Mouse (Mus musculus) midbrain, embryonic 12.5 days (tissue): ENCODE measurements around the gene Gps1. TPM values are rescaled to one million over a fixed set of nuclear protein-coding genes. Genes with fewer than 3 reads are reported as not detected.

Experiments
- ATAC-seq: fragments of 200-750 bp; cut with Nextera tagmentation; 2 replicates; pipeline ENCODE4 v1.8.0; 2017; ENCODE audit warnings: low read depth, moderate TSS enrichment, moderate library complexity; ENCODE audit not compliant: low FRiP score
- H3K27ac ChIP-seq: fragments of 300-500 bp; sonication (generic); replicated peaks from 2 replicates; pipeline ENCODE4 v1.5.1; 2016; ENCODE audit warnings: mild to moderate bottlenecking
- H3K27me3 ChIP-seq: fragments of 300-500 bp; sonication (generic); 2 replicates; pipeline ENCODE4 v1.6.1; 2016; ENCODE audit warnings: mild to moderate bottlenecking
- H3K36me3 ChIP-seq: fragments of 300-500 bp; sonication (generic); 2 replicates; pipeline ENCODE4 v1.6.1; 2016
- H3K4me1 ChIP-seq: fragments of 300-500 bp; sonication (generic); 2 replicates; pipeline ENCODE4 v1.6.1; 2016
- H3K4me2 ChIP-seq: fragments of 300-500 bp; sonication (generic); replicated peaks from 2 replicates; pipeline ENCODE4 v1.6.1; 2016; ENCODE audit warnings: mild to moderate bottlenecking, moderate library complexity
- H3K4me3 ChIP-seq: fragments of 300-500 bp; sonication (generic); 2 replicates; pipeline ENCODE4 v1.5.1; 2016; ENCODE audit warnings: mild to moderate bottlenecking
- H3K9ac ChIP-seq: fragments of 300-500 bp; sonication (generic); replicated peaks from 2 replicates; pipeline ENCODE4 v1.6.1; 2016; ENCODE audit warnings: mild to moderate bottlenecking, moderate library complexity
- H3K9me3 ChIP-seq: fragments of 300-500 bp; sonication (generic); 2 replicates; pipeline ENCODE4 v1.6.1; 2016; ENCODE audit warnings: mild to moderate bottlenecking
- WGBS: fragments of 180-500 bp; shearing (Covaris S2); methylation state at CpG from one replicate; pipeline ENCODE4 v1.1.7; 2016; 5-methylcytosine and 5-hydroxymethylcytosine counted together
- polyA plus RNA-seq: library from polyadenylated mRNA; unstranded; fragments of >200 nt; fragmentation: Nextera tagmentation; extraction: Ambion mirVana; gene quantifications from 2 replicates; pipeline ENCODE4 v1.2.1, GENCODE M21; 2016

Gene Gps1
- polyA plus RNA-seq, 1 experiment from 2014 or later, result 248 TPM

- Histone ChIP-seq H3K9me3 (no peaks in the 10 kb centered on the region), H3K36me3 (peaks cover 86% of the 10 kb centered on the region), H3K27ac (no peak overlapping the region), H3K4me1 (peaks cover 18% of the 10 kb centered on the region), H3K9ac (no peak overlapping the region), H3K27me3 (no peaks in the 10 kb centered on the region), H3K4me3 (no peak overlapping the region), H3K4me2 (no peak overlapping the region)
- ATAC-seq, result no peak
- 94% methylated on average over 3 of the region's 3 CpGs for WGBS
These were observed 5.7 kb downstream of the Gps1 start for GRCm38 (mm10) chr11:120789810-120790209.

- no peak for ATAC-seq
- Histone ChIP-seq H3K36me3 (peaks cover 68% of the 10 kb centered on the region), H3K4me3 (no peak overlapping the region), H3K9me3 (no peaks in the 10 kb centered on the region), H3K9ac (no peak overlapping the region), H3K4me1 (peaks cover 18% of the 10 kb centered on the region), H3K27ac (no peak overlapping the region), H3K4me2 (no peak overlapping the region), H3K27me3 (no peaks in the 10 kb centered on the region)
- WGBS, result 95% methylated on average over 9 of the region's 9 CpGs
These were observed 8.6 kb downstream of the Gps1 start for GRCm38 (mm10) chr11:120792652-120793051.

- peak within 1 kb of the TSS; percentile 91 for H3K4me3 ChIP-seq
- H3K27ac ChIP-seq, result peak within 1 kb of the TSS; percentile 89
- H3K9me3 ChIP-seq, result no peaks in the 10 kb centered on the region
- peaks cover 18% of the 10 kb centered on the region for H3K4me1 ChIP-seq
- peaks cover 38% of the 10 kb centered on the region for H3K36me3 ChIP-seq
- ATAC-seq, result peak; percentile 84
- H3K9ac ChIP-seq, result peak within 1 kb of the TSS; percentile 96
- no peaks in the 10 kb centered on the region for H3K27me3 ChIP-seq
- peak within 1 kb of the TSS; percentile 99 for H3K4me2 ChIP-seq
- 2% methylated on average over 59 of the region's 59 CpGs for WGBS
These were observed 11.9 kb downstream of the Gps1 start, which contains the start of gene Dus1l for GRCm38 (mm10) chr11:120795756-120796613. TSS of gene Dus1l (minus strand) at chr11:120796403.

- peak; percentile 57 for ATAC-seq
- Histone ChIP-seq H3K4me3 (peak overlapping the region; percentile 91), H3K27ac (peak overlapping the region; percentile 89), H3K9me3 (no peaks in the 10 kb centered on the region), H3K36me3 (peaks cover 32% of the 10 kb centered on the region), H3K27me3 (no peaks in the 10 kb centered on the region), H3K4me1 (peaks cover 18% of the 10 kb centered on the region), H3K9ac (peak overlapping the region; percentile 96), H3K4me2 (peak overlapping the region; percentile 99)
- 21% methylated on average over 8 of the region's 8 CpGs for WGBS
These were observed 12.5 kb downstream of the Gps1 start for GRCm38 (mm10) chr11:120796614-120796946.

GRCm38 (mm10) chr11:120798244-120798643, 14.2 kb downstream of the Gps1 start:
- Histone ChIP-seq H3K4me1 (peaks cover 18% of the 10 kb centered on the region), H3K27me3 (no peaks in the 10 kb centered on the region), H3K4me2 (no peak overlapping the region), H3K9me3 (no peaks in the 10 kb centered on the region), H3K36me3 (peaks cover 15% of the 10 kb centered on the region), H3K9ac (no peak overlapping the region), H3K4me3 (no peak overlapping the region), H3K27ac (no peak overlapping the region)
- 93% methylated on average over 3 of the region's 3 CpGs for WGBS
- ATAC-seq, result no peak

- peak overlapping the region; percentile 27; the same call in 1 of the 2 replicates for H3K27ac ChIP-seq
- peaks cover 5% of the 10 kb centered on the region; the same call in 1 of the 2 replicates for H3K36me3 ChIP-seq
- H3K4me2 ChIP-seq, result no peak overlapping the region
- 79% methylated on average over 6 of the region's 6 CpGs for WGBS
- H3K4me3 ChIP-seq, result no peak overlapping the region
- H3K9ac ChIP-seq, result no peak overlapping the region
- H3K9me3 ChIP-seq, result no peaks in the 10 kb centered on the region
- H3K4me1 ChIP-seq, result peaks cover 15% of the 10 kb centered on the region
- ATAC-seq, result no peak
- H3K27me3 ChIP-seq, result no peaks in the 10 kb centered on the region
These were observed 15.3 kb downstream of the Gps1 start for GRCm38 (mm10) chr11:120799316-120799890.

GRCm38 (mm10) chr11:120800061-120800904, 16.2 kb downstream of the Gps1 start:
- Histone ChIP-seq H3K9me3 (no peaks in the 10 kb centered on the region), H3K36me3 (peaks cover 6% of the 10 kb centered on the region), H3K4me2 (no peak overlapping the region), H3K9ac (0 out of 2 replicates have a peak overlapping the region, but pooled peaks have one; percentile 16), H3K27me3 (no peaks in the 10 kb centered on the region), H3K4me3 (no peak overlapping the region), H3K27ac (peak overlapping the region; percentile 27), H3K4me1 (peaks cover 6% of the 10 kb centered on the region)
- 16% methylated on average over 10 of the region's 10 CpGs for WGBS
- ATAC-seq, result peak; percentile 50; the same call in 1 of the 2 replicates

- 82% methylated on average over 7 of the region's 7 CpGs for WGBS
- H3K27me3 ChIP-seq, result no peaks in the 10 kb centered on the region
- peaks cover 46% of the 10 kb centered on the region for H3K36me3 ChIP-seq
- no peaks in the 10 kb centered on the region for H3K9me3 ChIP-seq
- no peak overlapping the region for H3K27ac ChIP-seq
- H3K4me1 ChIP-seq, result no peaks in the 10 kb centered on the region
- no peak overlapping the region for H3K4me2 ChIP-seq
- H3K4me3 ChIP-seq, result no peak overlapping the region
- H3K9ac ChIP-seq, result no peak overlapping the region
- ATAC-seq, result no peak
These were observed 20.2 kb downstream of the Gps1 start for GRCm38 (mm10) chr11:120804274-120804673.

GRCm38 (mm10) chr11:120804769-120805168, 20.7 kb downstream of the Gps1 start:
- H3K9me3 ChIP-seq, result no peaks in the 10 kb centered on the region
- ATAC-seq, result no peak
- H3K27ac ChIP-seq, result no peak overlapping the region
- H3K4me2 ChIP-seq, result no peak overlapping the region
- H3K36me3 ChIP-seq, result peaks cover 51% of the 10 kb centered on the region
- WGBS, result 82% methylated on average over 4 of the region's 4 CpGs
- H3K4me1 ChIP-seq, result no peaks in the 10 kb centered on the region
- no peaks in the 10 kb centered on the region for H3K27me3 ChIP-seq
- no peak overlapping the region for H3K4me3 ChIP-seq
- no peak overlapping the region for H3K9ac ChIP-seq

GRCm38 (mm10) chr11:120805375-120806298, 21.6 kb downstream of the Gps1 start:
- H3K4me3 ChIP-seq, result no peak overlapping the region
- no peaks in the 10 kb centered on the region for H3K9me3 ChIP-seq
- H3K27me3 ChIP-seq, result no peaks in the 10 kb centered on the region
- H3K4me1 ChIP-seq, result no peaks in the 10 kb centered on the region
- peaks cover 60% of the 10 kb centered on the region for H3K36me3 ChIP-seq
- 88% methylated on average over 7 of the region's 7 CpGs for WGBS
- no peak overlapping the region for H3K27ac ChIP-seq
- no peak for ATAC-seq
- H3K4me2 ChIP-seq, result no peak overlapping the region
- no peak overlapping the region for H3K9ac ChIP-seq

- Histone ChIP-seq H3K9me3 (no peaks in the 10 kb centered on the region), H3K27ac (no peak overlapping the region), H3K27me3 (no peaks in the 10 kb centered on the region), H3K4me2 (no peak overlapping the region), H3K9ac (no peak overlapping the region), H3K4me1 (no peaks in the 10 kb centered on the region), H3K36me3 (peaks cover 83% of the 10 kb centered on the region), H3K4me3 (no peak overlapping the region)
- 93% methylated on average over 12 of the region's 12 CpGs for WGBS
- no peak for ATAC-seq
These were observed 23.9 kb downstream of the Gps1 start for GRCm38 (mm10) chr11:120808010-120808409.
